Mouse (Mus musculus) right cerebral cortex, postnatal 25 days (tissue): ENCODE measurements around the gene Cdip1.
"Not testable (repeated sequence)": the region's sequence is repeated elsewhere in the genome, so short reads cannot be mapped to it uniquely, and the experiment has no call there.

Experiments
- DNase-seq: peaks from one replicate; pipeline ENCODE4 v3.0.0; 2022

Gene Cdip1

DNA sequence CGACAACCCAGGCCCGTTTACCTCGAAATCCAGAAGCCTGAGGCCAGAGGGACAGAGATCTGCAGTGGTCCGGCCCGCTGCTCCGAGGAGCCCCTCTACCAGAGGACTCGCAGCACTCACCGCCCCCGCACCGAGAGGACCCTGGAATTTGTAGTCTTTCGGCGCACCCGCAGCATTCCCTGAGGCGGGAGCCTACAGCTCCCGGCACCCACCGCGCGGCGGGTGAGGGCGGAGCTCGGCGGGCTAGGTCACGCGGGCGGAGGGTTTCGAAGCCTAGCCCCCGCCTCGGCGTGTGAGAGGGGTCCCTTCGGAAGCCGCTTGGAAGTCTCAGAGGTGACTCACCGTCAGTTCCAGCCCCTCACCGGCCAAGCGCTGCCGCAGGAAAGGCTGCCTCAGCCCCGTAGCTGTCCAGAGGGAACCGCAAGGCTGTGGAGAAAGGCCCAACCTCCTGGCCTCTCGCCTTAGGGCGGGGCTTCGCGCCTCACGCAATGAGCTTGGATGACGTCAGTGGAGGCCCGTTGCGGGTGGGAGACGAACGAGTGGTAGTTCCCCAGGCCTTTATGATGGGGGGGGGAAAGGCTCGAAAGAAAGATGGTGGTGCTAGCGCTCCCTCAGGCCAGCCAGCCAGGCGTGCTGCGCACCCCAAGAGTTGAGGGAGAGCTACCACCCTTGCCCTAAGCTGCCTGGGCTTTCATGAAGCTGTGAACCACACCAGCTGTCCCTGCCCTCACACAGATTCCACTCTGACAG, at the start of gene Cdip1:
Gene Cdip1 (minus strand): TSS at position 483 of the 750 bp plus-strand sequence.
- peak; percentile 98 for DNase-seq

GRCm38 (mm10) chr16:4839552-4839951, 49.5 kb upstream of the Cdip1 start:
- no peak for DNase-seq

- DNase-seq, result no peak
Measured at GRCm38 (mm10) chr16:4837631-4838030, 47.5 kb upstream of the Cdip1 start.

GRCm38 (mm10) chr16:4835191-4835590, 45.1 kb upstream of the Cdip1 start, which contains the start of gene 4930562C15Rik:
Gene 4930562C15Rik (plus strand): TSS chr16:4835416.
- no peak for DNase-seq

DNA sequence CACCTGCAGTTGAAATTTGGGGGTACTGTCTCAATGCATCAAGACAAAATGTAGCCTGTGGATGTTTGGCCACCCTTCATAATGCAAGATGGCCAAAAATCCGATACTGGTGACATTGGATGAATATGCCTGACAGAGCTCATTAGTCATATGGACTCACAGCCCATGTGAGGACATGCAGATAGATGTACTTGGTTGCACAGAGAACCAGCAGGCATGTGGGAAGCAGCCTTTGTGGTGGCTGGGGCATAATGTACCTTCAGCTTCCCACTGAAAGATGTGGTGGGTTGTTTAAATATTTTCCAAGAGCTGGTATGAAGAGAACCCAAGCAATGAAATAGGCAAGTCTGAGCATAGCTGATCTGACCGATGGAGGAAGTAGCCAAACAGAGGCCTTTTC, 43.8 kb upstream of the Cdip1 start:
- no peak for DNase-seq

DNA sequence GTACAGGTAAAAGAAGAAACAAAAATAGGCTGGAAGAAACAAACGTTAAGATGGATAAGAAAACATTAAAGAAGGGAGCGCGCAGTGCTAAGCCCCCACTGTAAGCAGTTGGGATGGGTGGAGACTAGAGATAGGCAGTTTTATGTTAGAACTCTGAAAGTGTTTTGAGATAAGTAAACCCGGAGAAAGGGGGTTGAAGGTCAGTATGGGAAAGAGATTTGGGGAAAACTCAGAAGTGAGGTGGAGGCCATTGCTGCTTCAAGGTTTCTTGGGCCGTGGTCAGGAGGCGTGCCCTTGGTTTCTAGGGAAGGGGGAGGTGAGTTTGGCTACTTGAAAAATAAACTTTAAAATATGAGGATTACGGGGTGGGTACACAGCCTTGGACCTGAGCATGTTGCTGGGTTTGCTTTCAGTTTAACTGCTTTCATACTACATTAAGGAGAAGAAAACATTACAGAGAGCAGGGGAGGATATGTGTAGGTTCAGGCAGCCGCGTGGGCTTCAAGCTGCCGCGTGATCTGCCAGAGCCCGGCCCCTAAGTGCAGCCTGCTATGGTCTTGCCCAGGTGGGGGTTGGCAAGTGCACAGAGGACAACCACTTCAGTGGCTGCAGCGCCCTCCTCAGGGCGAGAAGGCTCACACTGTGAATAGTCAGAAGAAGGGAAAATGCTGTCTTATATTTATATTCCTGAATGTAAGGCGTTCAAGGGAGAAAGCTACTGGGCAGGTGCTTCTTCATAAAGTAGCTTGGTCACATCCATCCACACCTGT, 41.7 kb upstream of the Cdip1 start:
- DNase-seq, result peak; percentile 38

DNA sequence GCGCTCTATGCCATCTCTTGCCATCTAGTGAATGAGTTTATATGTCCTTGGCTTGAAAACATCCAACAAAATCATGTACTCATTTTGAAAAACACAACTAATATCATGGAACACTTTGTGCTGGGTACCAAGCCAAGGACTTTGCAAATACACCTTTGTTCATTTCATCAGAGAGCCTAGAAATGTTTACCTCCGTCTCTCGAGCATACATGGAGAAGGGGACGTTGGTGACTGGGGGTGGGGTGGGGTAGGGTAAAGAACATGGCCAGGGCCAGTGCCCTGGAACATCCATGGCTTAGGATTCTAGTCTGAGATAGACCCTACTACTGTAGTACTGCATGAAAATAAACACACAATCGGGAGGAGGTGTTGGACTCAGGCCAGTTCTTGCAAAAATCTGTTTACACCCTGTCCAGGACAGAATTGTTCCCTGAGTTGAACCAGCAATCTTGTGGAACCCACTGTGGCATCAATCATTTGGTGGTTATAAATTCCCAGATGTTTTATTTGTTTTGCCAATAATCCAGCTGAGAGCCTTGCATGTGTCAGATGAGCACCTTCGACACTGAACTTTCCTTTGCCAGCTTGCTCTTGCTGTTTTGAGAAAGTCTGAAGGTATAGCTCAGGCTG, 39.3 kb upstream of the Cdip1 start:
- no peak for DNase-seq

DNA sequence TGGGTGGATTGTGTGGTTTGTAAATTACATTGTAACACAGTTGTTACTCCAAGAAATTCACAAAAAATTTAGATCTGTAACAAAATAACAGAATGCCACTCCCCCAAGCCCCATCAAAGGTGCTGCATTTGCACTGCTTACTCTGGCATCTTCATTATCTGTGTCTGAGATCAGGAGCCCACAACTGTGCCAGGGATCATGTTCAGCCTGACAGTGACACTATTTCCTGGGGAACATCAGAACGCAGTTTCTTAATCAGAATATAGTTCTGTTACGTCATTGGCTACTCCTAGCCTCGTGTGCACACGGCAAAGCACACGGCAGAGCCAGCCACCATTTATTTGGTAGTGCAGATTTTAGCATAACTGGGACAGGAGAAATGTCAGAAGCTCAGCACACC, 37.5 kb upstream of the Cdip1 start:
- no peak for DNase-seq

DNA sequence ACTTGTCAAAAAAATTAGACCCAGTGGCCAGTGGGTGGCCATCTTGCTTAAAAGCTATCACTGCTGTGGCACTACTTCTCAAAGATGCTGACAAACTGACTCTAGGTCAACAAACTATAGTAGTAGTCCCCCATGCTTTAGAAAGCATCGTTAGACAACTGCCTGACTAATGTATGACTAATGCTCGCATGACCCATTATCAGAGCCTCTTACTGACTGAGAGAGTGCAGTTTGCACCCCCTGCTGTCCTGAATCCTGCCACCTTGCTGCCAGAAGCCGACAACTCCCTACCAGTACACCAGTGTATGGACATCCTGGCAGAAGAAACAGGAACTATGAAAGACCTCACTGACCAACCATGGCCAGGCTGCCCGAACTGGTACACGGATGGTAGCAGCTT, 34.4 kb upstream of the Cdip1 start:
- DNase-seq, result not testable (repeated sequence)

DNA sequence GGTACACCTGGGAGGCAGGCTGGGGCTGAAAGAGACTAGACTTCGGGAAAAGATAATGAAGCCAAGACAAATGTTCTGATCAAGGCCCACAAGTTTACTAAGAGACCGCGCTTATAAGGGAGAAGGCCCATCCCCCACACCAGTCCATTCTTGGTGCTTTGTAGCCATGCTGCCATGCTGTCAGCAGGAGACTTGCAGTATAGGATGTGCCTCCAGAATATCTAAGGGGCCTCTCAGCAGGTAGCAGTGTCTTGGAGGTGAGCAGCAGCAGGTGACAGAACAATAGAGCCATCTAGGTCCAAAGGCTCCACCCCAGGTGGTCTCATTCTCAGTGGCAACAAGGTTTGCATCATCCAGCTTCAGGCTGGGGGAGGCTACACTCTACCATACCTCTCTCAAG, 28.3 kb upstream of the Cdip1 start:
- no peak for DNase-seq

GRCm38 (mm10) chr16:4796631-4797030, 6.5 kb upstream of the Cdip1 start:
- no peak for DNase-seq

- DNase-seq, result no peak
Measured at GRCm38 (mm10) chr16:4791332-4791731, 1.2 kb upstream of the Cdip1 start.

- DNase-seq, result no peak
Measured at GRCm38 (mm10) chr16:4789311-4789768, 752 bp downstream of the Cdip1 start.

DNA sequence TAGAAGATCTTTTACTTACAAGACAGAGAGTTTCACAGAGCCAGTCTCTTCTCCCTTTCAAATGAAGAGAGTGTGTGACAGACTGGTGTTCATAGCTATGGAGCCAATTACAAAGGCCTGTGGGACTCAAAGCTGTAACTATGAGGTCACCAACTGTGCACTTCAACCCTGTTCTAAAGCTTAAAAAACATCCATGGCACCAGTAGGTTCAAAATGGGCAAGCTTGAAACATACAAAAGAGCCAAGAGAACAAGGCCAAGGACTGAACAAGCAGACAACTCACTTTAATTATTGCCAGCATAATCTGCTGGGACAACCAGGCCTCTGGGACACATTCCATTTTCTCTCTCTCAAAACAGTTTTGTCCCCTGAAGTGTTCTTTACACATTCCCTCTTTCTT, 1.9 kb downstream of the Cdip1 start:
- DNase-seq, result no peak

GRCm38 (mm10) chr16:4785706-4786105, 4.4 kb downstream of the Cdip1 start:
- DNase-seq, result no peak

DNA sequence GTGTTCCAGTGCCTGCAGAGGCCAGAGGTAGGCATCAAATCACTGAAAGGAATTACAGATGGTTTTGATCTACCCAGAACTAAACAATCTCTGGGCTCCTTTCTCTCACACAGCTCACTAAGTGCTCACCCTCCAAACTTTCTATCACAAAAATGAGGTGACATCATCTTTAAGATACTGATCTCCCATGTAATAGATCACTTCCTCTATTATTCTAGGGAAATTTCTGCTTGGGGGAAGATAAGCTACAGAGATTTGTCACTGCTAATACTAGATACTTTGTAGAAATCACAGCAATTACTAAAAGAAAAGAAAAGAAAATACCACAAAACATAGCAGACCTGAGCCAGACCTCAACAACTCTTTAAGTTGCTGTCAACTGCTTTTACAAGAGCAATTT, 7.6 kb downstream of the Cdip1 start:
- DNase-seq, result no peak

DNA sequence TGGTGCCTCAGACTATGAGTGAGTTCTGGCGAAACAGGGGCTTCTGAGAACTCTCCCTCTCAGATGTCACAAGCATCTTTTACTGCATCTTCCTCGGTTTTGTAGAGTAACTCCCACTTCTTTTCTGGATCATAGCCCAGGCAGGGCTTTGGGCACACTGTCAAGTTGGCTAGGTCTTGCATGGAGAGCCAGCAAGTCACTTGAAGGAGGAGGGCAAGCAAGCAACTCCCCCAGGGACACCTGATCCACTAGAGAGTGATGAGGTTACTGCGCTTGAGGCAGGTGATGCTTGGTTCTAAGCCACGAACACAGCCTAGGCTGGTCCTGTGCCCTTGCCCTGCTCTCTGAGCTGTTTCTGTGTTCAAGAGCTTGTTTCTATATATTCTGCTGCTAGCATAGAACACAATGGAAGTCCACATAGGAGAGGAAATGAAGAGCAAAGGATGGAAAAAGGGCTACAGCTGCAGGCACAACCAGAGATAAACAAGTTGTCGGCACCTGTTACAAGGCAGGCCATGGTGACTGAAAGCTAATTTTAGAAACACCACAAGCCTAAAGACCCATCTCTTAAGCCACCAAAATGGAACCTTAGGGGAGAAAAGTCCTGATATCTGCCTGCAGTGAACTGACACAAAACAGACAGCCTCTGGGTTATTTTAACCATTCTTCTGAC, 8.4 kb downstream of the Cdip1 start:
- DNase-seq, result peak; percentile 66

DNA sequence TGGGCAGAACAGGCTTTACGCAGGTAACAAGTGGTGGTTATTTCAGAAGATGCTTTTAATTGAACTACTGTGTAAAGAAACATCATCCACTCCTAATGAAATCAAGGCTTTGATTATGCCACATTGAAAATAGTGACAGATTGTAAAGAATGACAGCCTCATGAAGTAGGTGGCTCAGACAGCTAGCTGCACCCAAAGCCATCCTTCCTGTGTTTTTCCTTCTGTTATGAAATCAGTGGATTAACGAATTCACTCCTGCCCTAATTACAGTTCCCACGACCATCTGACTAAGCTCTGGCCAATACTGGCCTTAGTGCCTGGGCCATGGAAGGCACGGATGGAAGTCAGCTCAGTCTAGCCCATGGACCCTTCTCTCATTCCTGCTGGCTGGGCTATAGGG, 11.2 kb downstream of the Cdip1 start:
- DNase-seq, result no peak

- no peak for DNase-seq
Measured at GRCm38 (mm10) chr16:4777905-4778609, 12.0 kb downstream of the Cdip1 start.

GRCm38 (mm10) chr16:4777171-4777904, 12.8 kb downstream of the Cdip1 start:
- no peak for DNase-seq

DNA sequence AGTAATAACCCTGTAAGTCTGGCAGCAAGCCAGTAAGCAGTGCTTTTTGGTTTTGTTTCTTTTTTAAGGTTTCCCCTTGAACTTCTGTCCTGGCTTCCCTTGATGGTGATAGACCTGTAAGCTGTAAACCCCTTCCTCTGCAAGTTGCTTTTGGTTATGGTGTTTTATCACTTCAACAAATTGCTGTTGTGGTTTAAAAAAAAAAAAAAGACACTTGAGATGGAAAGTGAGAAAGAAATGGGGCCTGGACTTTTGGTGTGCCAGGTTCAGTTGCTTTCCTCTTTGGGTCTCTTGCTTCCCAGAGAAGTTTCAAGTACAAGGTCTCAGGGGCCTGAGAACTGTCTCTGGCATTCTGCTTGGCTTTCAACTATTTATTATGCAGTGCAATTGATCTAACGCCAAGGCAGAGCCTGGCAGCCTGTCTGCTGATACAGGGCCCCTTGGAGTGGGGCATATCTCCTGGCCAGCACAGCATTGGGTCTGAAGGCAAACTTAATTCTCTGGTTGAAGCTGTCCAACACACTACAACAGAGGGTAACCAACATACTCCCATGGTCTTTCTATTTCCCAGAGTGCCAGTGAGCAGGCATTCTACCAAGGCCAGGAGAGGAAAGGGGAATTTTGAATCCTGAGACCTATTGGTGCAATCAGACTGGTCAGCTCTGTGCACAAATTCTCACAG, 16.7 kb downstream of the Cdip1 start:
- no peak for DNase-seq
